Mouse (Mus musculus) monocyte, adult 2 months (primary cell): ENCODE results near the gene Wdr90.
"Not testable (repeated sequence)": the region's sequence is repeated elsewhere in the genome, so short reads cannot be mapped to it uniquely, and the experiment has no call there.

ENCODE experiments used
- DNase-seq, 2 experiments: peaks; one replicate each; pipeline ENCODE4 v3.0.0; 2022; ENCODE audit warnings: low spot score in 2 of 2, low read depth in 1 of 2

The Wdr90 gene

DNA sequence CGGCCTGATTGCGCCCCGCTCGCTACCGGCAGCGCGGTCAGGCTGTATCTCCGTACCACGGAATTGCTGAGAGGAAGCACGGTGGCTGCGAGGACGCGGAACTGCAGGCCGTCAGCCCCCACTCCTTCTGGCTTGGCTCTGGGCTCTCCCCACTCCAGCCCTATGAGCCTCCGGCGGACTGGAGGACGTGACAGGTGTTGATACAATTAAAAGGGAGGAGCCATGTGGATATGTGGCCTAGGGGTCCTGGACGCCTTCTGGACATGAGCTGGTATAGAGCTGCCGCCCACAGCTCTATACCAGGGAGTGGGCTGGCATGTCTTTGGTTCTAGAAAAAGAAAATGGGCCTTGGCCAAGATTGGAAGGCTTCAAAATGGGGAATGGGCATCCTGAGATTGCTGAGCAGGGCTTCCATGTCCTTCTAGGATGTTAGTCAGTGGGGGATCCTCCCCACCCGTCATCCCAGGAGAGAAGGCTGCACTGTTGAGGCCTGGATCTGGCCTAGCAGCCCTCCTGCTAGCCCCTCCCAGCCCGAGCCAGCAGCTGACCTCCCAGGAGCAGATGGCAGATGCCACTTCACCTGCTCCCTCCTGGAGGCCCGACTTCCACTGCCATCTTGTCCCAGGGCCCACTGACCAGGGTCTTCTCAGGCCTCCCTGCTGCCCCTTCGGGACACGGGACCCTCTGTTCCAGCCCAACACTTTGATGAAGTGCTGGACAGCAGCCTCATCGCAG lies 51.5 kb downstream of the Wdr90 start:
- no peak for DNase-seq

DNA sequence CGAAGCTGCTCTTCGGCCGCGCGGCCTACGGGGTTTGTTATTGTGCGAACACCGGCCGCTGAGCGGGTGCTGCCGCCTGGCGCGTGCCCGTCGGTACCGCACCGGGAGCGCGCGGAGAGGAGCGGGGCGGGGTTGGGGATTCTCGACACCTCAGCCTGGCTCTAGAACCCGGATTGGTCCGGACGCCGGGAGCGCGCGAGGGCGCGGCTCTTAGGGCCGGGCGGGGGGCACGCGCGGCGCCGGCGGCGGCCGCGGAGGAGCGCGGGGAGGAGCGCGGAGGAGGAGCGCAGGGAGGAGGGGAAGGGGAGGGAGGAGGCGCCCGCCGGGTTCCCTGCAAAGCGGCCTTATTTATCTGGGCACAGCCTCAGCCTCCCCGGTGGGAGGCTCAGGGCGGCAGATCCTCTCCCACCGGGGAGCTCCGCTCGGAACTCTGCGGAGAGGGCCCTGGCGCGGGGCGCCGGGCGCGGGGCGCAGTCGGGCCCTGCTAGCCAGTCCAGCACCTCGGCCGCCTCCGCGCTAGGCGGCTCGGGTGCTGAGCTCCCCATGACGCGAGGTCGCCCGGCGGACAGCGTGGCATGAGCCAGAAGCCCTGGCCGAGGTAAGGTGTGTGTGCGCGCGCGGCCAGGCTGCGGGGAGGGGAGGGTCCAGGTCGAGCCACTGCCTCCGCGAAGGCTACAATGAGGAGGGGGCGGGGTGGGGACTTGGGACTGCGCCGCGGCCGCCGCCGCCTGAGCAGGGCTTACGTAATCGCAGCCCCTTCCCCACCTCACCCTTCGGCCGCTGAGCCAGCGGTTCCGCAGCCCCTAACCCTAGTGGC lies 52.3 kb downstream of the Wdr90 start, which contains the start of gene Fbxl16:
Fbxl16 (plus strand) TSS at position 297 of the 817 bp plus-strand sequence.
- DNase-seq, result no peak

DNA sequence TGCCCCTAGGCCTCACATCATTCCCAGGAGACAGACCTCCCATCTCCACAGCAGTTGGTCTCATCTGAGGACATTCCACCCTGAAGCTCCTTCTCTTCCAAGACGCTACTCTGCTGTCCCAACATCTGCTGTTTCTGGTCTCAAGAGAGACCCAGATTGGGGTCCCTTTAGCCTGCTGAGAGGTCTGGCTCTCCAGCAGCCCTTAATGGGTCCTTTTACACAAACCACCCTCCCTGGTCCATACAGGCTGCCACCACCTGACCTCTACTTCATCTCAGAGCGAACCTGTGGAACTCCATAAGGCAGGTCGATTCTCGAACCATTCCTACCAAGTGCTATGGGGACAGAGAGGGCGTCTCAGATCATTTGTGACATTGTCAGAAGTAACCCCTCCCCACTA lies 53.3 kb downstream of the Wdr90 start:
- DNase-seq, result no peak

DNA sequence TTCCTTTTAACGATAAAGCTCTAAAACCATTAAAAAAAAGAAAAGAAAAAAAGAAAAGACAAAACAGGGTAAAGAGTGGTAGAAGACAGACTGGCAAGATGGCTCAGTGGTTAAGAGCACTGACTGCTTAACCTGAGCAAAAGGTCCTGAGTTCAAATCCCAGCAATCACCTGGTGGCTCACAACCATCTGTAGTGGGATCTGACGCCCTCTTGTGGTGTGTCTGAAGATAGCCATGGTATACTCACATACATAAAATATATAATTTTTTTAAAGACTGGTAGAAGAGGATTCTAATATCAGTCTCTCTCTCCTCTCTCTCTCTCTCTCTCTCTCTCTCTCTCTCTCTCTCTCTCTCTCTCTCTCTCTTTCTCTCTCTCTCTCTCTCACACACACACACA lies 53.8 kb downstream of the Wdr90 start:
- DNase-seq, result not testable (repeated sequence)

DNA sequence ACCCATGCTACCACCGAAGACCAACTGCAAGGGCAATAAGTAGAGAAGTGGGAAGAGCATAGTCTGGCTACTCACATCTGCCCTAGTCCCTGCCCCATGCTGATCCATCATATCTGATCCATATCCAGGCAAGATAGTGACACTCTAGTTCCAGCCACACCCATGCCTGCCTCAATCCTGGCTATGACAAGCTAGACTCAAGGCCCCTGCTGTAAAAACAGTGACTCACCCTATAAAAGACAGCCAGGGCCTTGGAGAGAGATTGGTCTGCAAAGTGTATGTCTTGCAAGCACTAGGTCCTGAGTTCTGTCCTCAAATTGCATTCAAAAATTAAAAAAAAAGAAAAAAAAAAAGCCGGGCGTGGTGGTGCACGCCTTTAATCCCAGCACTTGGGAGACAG lies 54.8 kb downstream of the Wdr90 start:
- DNase-seq, result no peak

DNA sequence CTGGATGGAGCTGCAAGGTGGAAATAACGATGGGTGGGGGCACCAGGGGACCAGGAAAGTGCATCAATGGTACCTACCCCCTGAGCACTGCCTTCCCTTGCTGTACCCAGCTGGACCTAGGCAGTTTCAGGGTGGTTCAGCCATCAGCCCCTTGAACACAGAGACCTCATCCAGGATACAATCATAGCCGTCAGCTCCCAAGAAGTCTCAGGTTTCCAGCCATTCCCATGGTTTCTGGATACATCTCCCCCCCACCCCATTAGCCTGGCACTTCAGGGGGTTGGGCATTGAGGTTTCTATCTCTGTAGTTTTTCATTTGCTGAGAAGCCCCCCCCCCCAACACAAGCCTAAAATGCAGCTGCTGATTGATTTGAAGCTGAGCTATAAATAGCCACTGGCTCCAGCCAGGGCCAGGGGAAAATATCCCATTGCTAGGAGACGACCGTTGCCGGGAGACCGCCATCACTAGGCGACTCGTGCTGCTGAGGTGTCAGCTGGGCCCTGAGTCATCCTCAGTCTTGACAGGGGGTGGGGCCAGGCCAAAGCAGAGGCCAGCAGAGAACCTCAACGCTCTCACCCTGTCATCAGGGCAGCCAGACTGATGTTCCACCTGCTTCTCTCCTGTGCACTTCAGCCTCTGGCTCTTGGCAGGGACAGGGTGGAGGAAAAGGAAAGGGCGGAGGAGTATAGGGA lies 58.3 kb downstream of the Wdr90 start:
- no peak for DNase-seq

DNA sequence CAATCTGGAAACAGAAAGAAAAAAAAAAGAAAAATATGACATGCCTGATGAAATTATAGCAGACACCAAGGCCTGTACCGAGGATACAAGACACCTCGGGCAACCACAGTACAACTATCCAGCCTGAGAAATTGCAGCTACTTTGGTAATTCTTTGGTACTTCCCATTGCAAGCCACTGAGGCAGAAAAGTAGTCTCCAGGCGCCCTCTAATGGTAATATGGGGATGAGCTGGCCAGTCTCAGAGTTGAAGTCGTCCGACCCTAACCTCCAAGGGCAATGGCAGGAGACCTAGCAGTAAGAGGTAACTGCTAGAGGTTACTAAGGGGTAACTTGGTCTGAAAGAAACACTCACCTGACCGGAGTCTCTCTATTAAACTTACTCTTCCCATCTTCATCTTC lies 60.3 kb downstream of the Wdr90 start:
- DNase-seq, result peak in 1 of 2 experiments; percentile 41

DNA sequence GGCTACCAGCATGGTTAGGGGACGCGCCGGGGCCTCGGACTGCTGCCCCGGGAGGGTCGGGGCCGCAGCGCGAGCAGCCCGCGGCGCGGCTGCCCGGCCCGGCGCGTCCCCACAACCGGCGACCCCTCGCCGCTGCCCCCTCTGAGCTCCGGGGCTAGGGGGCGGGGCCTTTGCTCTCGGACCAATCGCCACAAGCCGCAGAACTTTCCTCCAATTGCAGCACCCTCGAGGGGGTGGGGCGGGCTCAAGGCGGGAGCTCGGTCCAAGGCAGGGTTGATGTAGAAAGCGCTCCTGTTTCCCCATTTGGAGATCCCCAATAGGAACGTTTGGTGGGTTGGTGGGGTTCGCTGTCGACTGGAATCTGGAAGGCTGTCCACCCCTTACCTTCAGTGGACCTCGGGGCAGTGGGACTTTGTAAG lies 64.3 kb downstream of the Wdr90 start, which contains the start of gene Metrn:
Metrn (minus strand) TSS at position 186 of the 419 bp plus-strand sequence.
- DNase-seq, result peak; percentile 55 to 65

DNA sequence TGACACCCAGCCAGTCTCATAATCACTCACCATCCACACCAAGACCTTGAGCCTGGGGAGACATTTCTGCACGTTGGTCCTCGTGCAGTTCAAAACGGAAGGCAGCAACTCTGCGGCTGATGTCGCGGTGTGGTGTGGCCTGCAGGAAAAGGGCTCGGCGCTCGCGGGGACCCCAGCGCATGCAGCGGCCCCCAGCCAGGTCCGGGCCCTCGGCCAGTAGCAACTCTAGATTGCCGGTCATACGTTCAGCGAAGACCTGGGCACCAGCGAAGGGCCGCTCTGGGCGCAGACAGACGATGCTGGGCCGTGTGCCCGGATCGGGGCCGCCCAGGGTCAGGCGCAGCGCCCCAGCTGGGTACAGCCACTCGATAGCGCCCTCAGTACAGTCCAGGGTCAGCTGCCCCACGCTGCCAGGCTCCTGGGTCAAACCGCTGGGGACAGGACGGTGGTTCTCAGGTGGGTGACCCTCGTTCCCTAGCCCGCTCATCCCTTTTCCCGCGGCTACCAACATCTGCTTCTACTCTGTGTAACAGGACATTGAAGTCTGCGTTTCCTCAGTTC lies 65.0 kb downstream of the Wdr90 start:
- DNase-seq, result no peak

DNA sequence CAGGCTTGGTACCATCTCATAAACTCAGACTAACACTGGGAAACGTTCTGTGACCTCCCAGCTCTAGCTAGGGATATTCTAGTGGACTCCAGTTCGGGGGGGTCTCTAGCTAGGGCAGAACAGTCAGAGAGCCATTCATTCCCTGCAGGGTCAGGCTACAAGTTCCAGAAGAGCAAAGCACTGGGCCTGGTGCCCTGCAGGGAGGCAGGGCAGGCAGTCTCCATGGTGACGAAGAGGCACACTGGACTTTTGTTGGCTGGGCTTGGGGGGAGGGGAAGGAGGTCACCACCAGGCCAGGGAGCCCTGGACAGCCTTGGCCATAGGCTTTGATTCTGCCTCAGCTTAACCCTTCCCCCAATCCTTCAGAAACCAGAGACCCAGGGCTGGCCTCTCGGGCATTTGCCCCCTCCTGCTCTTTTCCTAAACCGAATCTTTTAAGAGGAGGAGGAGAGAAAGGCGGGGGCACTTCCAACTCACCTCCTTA lies 65.7 kb downstream of the Wdr90 start, which contains the start of gene AC134908.4:
AC134908.4 (minus strand) TSS at position 51 of the 484 bp plus-strand sequence.
- DNase-seq, result no peak

DNA sequence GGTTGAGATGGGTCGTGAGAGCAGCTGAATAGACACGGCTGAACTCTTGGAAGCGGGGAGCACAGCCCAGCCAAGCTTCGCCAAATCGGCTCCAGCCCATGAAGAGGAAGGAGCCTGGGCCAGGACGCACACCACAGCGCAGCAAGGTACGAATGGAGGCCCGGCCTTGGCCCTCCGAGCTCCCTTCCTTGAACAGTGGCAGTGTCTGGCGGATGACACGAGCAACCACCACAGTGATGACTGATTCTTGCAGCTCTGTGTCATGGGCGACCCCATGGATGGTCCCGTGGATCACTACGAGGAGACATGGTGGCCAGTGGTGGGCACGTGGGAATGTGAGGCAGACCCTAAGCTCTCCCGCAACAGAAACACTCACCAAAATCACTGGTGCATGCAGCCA lies 66.3 kb downstream of the Wdr90 start:
- no peak for DNase-seq
